Mouse (Mus musculus) heart, postnatal 0 days (tissue): Measurements from ENCODE around the gene Kifc5b.

ENCODE experiments used
- CTCF ChIP-seq: IDR thresholded peaks from 2 replicates; pipeline ENCODE4 v1.5.1; 2016; ENCODE audit warnings: antibody characterized with exemption, control low read depth, low read depth
- EP300 ChIP-seq: IDR thresholded peaks from 2 replicates; pipeline ENCODE4 v1.6.1; 2016; ENCODE audit warnings: antibody characterized with exemption, low read depth

DNA sequence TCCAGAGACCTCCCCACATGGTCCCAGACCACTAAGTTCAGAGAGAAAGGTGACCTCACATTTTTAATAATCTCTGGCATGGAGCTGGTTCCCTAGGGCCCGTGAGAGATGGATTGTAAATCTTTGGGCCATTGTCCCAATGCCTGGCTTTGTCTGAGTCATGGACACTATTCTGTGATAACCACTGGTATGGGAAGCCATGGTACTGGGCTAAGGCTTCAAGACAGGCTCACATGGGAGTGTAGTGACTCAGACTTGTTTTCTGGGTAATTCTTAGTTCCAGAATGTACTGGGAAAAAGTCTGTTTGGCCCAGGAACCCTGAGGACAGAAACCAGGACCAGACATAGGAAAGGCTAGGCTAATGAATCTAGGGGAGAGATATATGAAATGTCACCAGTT, 34.2 kb upstream of the Kifc5b start:
- no peak for TF ChIP-seq CTCF
- no peak for TF ChIP-seq EP300
